Mouse (Mus musculus): ENCODE results near the gene Slc22a26. TPM values are rescaled to one million over a fixed set of nuclear protein-coding genes. Genes with fewer than 3 reads are reported as not detected.

Gene Slc22a26
- 0.03 and 0.05 TPM in 2 replicates for polyA plus RNA-seq (2012; rRNA removed)

DNA sequence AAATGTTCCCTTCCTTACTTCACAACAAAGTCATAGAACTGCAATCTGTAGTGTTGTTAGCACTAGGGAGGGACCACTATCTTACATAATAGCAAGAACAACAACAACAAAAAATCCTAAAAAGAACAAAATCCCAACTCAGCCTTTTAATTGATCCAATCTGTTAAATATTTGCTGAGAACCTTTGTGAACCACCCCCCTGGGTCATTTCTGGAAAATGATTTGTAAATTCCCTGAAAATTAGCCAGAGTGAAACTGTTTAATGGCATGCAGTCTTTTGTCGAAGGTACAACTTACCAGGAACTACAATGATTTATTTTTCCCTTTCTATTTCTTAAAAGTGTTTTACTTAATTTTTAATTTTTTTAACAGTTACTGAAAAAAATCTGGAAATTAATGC lies at the start of gene Slc22a26:
Gene Slc22a26, minus strand, starts transcription at position 97 of the 400 bp plus-strand sequence.

Other genes with a start within 250 kb of the Slc22a26 start
- 10.5 and 13.8 TPM in 2 replicates for gene Pla2g16, start 245.2 kb downstream of the Slc22a26 start, polyA plus RNA-seq (2012; rRNA removed)
- 0.01 TPM in 1 of 2 replicates, not detected in the other for gene Lgals12, start 195.5 kb downstream of the Slc22a26 start, polyA plus RNA-seq (2012; rRNA removed)
- not detected in 2 replicates for gene Hrasls5, start 190.1 kb downstream of the Slc22a26 start, polyA plus RNA-seq (2012; rRNA removed)
- gene Slc22a19, start 91.4 kb downstream of the Slc22a26 start, polyA plus RNA-seq (2012; rRNA removed): not detected in 2 replicates
- gene Slc22a27, start 163.4 kb upstream of the Slc22a26 start, polyA plus RNA-seq (2012; rRNA removed): 0.50 and 0.56 TPM in 2 replicates

All from liver, embryonic 18 days (tissue).